Mouse (Mus musculus): ENCODE results near the gene Gpm6a. TPM values are rescaled to one million over a fixed set of nuclear protein-coding genes. Genes with fewer than 3 reads are reported as not detected.

Gene Gpm6a
- 739 and 853 TPM in 2 replicates for polyA plus RNA-seq (2015; fragmentation: Nextera tagmentation; extraction: Ambion mirVana)

DNA sequence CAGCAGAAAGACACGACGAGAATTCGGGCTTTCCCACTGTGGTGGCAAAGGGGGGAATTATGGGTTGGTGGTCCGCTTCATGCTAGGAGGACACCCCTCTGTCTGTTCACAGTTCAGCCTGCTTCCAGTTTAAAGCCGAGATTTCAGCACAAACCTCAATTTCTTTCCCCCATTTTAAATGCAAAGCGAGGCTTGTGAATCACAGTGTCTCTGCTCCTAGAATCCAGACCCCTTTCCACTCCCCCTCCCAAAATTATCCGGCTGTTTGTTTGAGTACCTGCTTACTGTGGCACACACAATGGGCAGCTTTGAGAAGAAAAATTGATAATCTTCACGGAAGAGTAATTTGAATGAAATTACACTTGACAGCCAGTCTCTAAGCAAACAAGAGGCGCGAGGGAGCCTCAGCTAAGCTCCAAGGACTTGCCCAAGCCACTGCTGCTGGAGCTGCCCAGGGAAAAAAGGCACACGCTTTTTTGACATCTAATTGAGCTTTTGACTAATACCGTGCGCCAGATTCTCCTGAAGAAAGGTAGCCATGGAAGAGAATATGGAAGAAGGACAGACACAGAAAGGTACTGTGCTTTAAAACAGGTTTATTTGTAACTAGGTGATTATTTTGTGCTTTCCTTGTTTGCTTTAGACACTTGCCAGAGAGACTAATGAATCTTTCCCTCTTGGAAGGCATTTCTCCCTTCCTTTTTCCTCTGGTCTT, at the start of gene Gpm6a:
Gene Gpm6a (plus strand): TSS at position 103 of the 715 bp plus-strand sequence.
- Histone ChIP-seq H3K4me2 (ENCODE audit: low read length) (peak within 1 kb of the TSS; percentile 55), H3K27me3 (replicated peaks; ENCODE audit: control insufficient read depth, insufficient read depth, low read length) (no peaks in the 10 kb centered on the region), H3K36me3 (ENCODE audit: control insufficient read depth, insufficient read depth) (no peaks in the 10 kb centered on the region), H3K9ac (replicated peaks; ENCODE audit: low read depth, low read length) (peak within 1 kb of the TSS; percentile 84), H3K27ac (ENCODE audit: low read length) (peak within 1 kb of the TSS; percentile 100), H3K4me1 (replicated peaks; ENCODE audit: control insufficient read depth, insufficient read depth, low read length) (peaks cover 5% of the 10 kb centered on the region; the same call in 1 of the 2 replicates), H3K9me3 (ENCODE audit: control insufficient read depth, low read length) (no peaks in the 10 kb centered on the region), H3K4me3 (replicated peaks; ENCODE audit: low read length) (peak within 1 kb of the TSS; percentile 74)
- ATAC-seq: peak; percentile 91
- WGBS: 3% methylated on average over 13 of the region's 13 CpGs

DNA sequence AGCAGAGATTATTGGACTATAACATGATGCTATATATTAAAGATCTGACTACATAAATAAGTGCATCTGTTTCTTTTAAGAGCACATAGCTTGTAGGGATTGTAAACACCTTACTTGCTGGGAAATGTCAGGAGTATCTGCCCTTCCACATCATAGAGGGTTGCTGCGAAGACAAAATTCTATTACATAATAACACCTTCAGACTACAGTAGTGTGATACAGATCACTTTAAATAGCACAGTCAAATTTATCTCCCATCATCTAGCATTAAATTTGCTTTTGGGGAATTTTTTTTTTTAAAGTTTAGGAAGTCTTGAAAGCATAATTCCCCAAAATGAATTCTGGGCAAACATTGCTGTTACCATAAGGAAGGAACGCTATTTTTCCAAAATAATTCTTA, 41.8 kb upstream of the Gpm6a start:
- 85% methylated on average over 2 of the region's 2 CpGs for WGBS
- Histone ChIP-seq H3K4me1 (replicated peaks; ENCODE audit: control insufficient read depth, insufficient read depth, low read length) (no peaks in the 10 kb centered on the region), H3K36me3 (ENCODE audit: control insufficient read depth, insufficient read depth) (no peaks in the 10 kb centered on the region), H3K27ac (ENCODE audit: low read length) (no peak overlapping the region), H3K4me2 (ENCODE audit: low read length) (no peak overlapping the region), H3K4me3 (replicated peaks; ENCODE audit: low read length) (no peak overlapping the region), H3K27me3 (replicated peaks; ENCODE audit: control insufficient read depth, insufficient read depth, low read length) (no peaks in the 10 kb centered on the region), H3K9ac (replicated peaks; ENCODE audit: low read depth, low read length) (no peak overlapping the region), H3K9me3 (ENCODE audit: control insufficient read depth, low read length) (no peaks in the 10 kb centered on the region)
- ATAC-seq: no peak

DNA sequence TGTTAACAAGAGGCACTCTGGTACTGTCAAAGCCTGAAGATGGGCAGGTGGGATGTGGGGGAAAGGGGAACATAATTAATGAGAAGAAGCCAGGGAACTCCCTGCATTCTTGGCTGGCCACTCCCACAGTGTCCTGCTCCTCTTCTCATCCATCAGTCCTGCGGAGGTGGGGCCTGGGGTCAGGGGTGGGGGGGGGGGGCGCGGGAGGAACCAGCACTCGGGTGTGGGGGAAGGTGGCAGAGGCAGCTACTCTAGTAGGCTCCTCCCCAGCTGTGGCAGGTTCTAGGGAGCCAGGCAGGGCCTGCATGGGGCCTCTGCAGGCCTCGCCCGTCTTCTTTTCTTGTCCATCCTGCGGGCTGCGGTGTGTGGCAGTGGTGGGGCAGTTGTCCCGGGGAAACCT, 36.9 kb upstream of the Gpm6a start:
- no peaks in the 10 kb centered on the region for H3K9me3 ChIP-seq (ENCODE audit: control insufficient read depth, low read length)
- H3K27ac ChIP-seq (ENCODE audit: low read length): no peak overlapping the region
- no peak overlapping the region for H3K4me2 ChIP-seq (ENCODE audit: low read length)
- peaks cover 4% of the 10 kb centered on the region; the same call in 1 of the 2 replicates for H3K4me1 ChIP-seq (replicated peaks; ENCODE audit: control insufficient read depth, insufficient read depth, low read length)
- H3K4me3 ChIP-seq (replicated peaks; ENCODE audit: low read length): no peak overlapping the region
- no peak overlapping the region for H3K9ac ChIP-seq (replicated peaks; ENCODE audit: low read depth, low read length)
- H3K27me3 ChIP-seq (replicated peaks; ENCODE audit: control insufficient read depth, insufficient read depth, low read length): no peaks in the 10 kb centered on the region
- H3K36me3 ChIP-seq (ENCODE audit: control insufficient read depth, insufficient read depth): no peaks in the 10 kb centered on the region
- 92% methylated on average over 5 of the region's 9 CpGs for WGBS
- no peak for ATAC-seq

DNA sequence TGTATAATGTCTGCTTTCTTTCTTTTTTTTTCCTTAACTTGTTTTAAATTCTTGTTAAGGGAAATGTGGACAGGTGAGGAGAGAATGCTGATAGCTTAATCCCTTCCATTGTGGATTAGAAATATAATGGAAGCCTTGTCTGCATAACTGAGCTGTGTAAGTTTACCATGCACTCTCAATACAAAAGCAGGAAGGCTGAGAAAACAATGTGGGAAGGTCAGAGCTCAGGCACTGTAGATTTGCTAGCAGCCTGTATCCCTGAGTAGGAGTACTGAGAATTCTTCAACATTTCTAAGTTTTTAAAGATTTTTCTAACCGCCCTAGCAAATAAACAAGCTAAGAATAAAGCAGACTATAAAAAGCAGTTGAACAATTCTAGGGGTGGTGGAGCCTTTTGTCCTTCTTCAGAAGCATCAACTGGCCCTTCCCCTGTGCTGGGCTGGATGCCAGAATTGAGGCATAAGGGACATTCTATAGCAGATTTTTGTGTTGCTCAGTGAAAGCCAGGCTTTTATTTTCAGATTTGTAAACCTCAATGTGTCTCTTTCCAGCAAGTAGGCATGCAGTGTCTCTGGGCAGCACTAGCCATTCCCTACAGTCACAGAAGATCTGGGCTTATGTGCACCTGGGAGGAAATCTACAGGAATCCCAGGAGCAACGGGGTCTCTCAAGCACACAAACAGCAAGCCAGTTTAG, 32.3 kb upstream of the Gpm6a start:
- 7% methylated on average over 2 of the region's 2 CpGs for WGBS
- Histone ChIP-seq H3K9ac (replicated peaks; ENCODE audit: low read depth, low read length) (no peak overlapping the region), H3K27ac (ENCODE audit: low read length) (peak overlapping the region; percentile 49), H3K4me2 (ENCODE audit: low read length) (no peak overlapping the region), H3K36me3 (ENCODE audit: control insufficient read depth, insufficient read depth) (no peaks in the 10 kb centered on the region), H3K9me3 (ENCODE audit: control insufficient read depth, low read length) (no peaks in the 10 kb centered on the region), H3K4me3 (replicated peaks; ENCODE audit: low read length) (no peak overlapping the region), H3K27me3 (replicated peaks; ENCODE audit: control insufficient read depth, insufficient read depth, low read length) (no peaks in the 10 kb centered on the region), H3K4me1 (replicated peaks; ENCODE audit: control insufficient read depth, insufficient read depth, low read length) (peaks cover 4% of the 10 kb centered on the region; the same call in 1 of the 2 replicates)
- ATAC-seq: peak; percentile 57

DNA sequence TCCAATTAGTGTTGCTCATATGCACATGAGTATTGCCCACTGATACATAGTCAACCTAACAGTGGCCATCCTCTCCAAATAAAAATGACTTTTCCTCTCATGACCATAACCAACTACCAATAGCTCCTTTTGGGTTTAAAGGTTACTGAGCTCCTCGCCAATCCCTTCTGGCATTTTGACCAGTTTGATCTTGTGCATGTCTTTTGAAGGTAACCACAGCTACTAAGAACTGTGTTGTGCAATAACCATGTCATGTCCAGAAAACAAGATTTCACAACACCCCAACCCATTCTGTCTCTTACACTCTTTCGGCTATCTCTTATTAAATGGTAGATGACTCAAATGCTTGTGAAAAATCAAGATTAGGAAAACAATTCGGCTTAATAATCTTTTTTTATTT, 29.7 kb upstream of the Gpm6a start:
- Histone ChIP-seq H3K27ac (ENCODE audit: low read length) (no peak overlapping the region), H3K36me3 (ENCODE audit: control insufficient read depth, insufficient read depth) (no peaks in the 10 kb centered on the region), H3K4me3 (replicated peaks; ENCODE audit: low read length) (no peak overlapping the region), H3K9ac (replicated peaks; ENCODE audit: low read depth, low read length) (no peak overlapping the region), H3K9me3 (ENCODE audit: control insufficient read depth, low read length) (no peaks in the 10 kb centered on the region), H3K4me2 (ENCODE audit: low read length) (no peak overlapping the region), H3K4me1 (replicated peaks; ENCODE audit: control insufficient read depth, insufficient read depth, low read length) (peaks cover 4% of the 10 kb centered on the region; the same call in 1 of the 2 replicates), H3K27me3 (replicated peaks; ENCODE audit: control insufficient read depth, insufficient read depth, low read length) (no peaks in the 10 kb centered on the region)
- no peak for ATAC-seq
- WGBS: 91% methylated on average over 3 of the region's 3 CpGs

DNA sequence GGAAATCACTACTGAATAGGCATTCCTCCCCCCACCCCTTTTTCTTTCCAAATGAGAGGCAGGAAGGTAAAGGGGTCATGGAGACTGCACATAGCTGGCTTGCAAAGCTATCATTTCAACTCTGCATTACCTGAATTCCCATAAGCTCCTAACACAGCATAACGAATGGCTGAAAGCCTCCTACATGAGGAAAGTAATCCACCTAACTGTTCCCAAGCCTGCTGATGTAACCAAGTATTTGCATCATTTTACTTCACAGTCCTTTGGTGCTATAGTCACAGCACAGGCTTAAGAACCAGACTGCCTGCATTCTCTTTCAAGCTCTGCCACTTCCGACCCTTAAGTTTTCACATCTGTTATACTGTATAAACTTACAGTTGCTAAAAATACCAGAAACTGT, 22.3 kb upstream of the Gpm6a start:
- Histone ChIP-seq H3K36me3 (ENCODE audit: control insufficient read depth, insufficient read depth) (no peaks in the 10 kb centered on the region), H3K27me3 (replicated peaks; ENCODE audit: control insufficient read depth, insufficient read depth, low read length) (no peaks in the 10 kb centered on the region), H3K4me2 (ENCODE audit: low read length) (no peak overlapping the region), H3K4me3 (replicated peaks; ENCODE audit: low read length) (no peak overlapping the region), H3K9ac (replicated peaks; ENCODE audit: low read depth, low read length) (no peak overlapping the region), H3K27ac (ENCODE audit: low read length) (no peak overlapping the region), H3K9me3 (ENCODE audit: control insufficient read depth, low read length) (no peaks in the 10 kb centered on the region), H3K4me1 (replicated peaks; ENCODE audit: control insufficient read depth, insufficient read depth, low read length) (no peaks in the 10 kb centered on the region)
- WGBS: 74% methylated on average over 2 of the region's 2 CpGs
- no peak for ATAC-seq

DNA sequence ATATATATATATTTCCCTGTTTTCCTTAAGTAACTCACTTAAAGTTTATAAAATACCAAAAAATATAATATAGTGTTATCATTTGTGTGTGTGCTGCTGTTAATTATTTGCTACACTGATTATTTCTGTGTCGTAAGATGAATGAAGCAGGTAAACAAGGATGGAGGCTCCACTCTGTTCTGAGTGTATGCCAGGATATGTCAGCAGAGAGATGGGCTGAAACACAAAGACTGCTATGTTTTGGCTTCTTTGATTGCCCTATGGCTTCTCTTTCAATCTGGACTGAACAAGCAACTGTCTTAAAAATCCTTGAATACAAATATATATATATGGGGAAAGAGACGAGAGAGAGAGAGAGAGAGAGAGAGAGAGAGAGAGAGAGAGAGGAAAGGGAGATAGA, 1.3 kb upstream of the Gpm6a start:
- Histone ChIP-seq H3K9ac (replicated peaks; ENCODE audit: low read depth, low read length) (peak overlapping the region; percentile 17; the same call in 1 of the 2 replicates), H3K27me3 (replicated peaks; ENCODE audit: control insufficient read depth, insufficient read depth, low read length) (no peaks in the 10 kb centered on the region), H3K4me3 (replicated peaks; ENCODE audit: low read length) (0 out of 2 replicates have a peak overlapping the region, but pooled peaks have one; percentile 9), H3K27ac (ENCODE audit: low read length) (peak overlapping the region; percentile 100), H3K9me3 (ENCODE audit: control insufficient read depth, low read length) (no peaks in the 10 kb centered on the region), H3K36me3 (ENCODE audit: control insufficient read depth, insufficient read depth) (no peaks in the 10 kb centered on the region), H3K4me2 (ENCODE audit: low read length) (peak overlapping the region; percentile 55), H3K4me1 (replicated peaks; ENCODE audit: control insufficient read depth, insufficient read depth, low read length) (peaks cover 3% of the 10 kb centered on the region; the same call in 1 of the 2 replicates)
- 22% methylated on average over 2 of the region's 2 CpGs for WGBS
- ATAC-seq: no peak

DNA sequence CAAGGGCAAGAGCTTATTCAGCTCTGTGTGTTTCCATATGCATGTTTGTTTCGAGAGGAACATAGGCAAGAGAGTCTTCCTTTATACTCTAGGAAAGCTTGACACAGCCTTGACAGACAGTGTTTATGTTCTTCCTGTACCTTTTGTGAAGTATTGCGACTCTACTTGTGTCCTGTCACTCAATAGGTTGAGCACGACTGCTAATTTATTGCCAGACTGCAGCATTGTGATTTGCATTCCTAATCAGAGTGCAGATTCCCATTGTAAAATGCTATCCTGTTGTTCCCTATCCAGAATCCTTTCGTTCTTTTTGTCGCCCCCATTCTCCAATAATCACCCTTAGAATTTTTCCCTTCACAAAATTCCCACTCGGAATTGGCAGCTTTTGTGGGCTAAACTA, 613 bp upstream of the Gpm6a start:
- Histone ChIP-seq H3K4me2 (ENCODE audit: low read length) (peak overlapping the region; percentile 55), H3K4me3 (replicated peaks; ENCODE audit: low read length) (peak overlapping the region; percentile 74), H3K27me3 (replicated peaks; ENCODE audit: control insufficient read depth, insufficient read depth, low read length) (no peaks in the 10 kb centered on the region), H3K4me1 (replicated peaks; ENCODE audit: control insufficient read depth, insufficient read depth, low read length) (peaks cover 3% of the 10 kb centered on the region; the same call in 1 of the 2 replicates), H3K27ac (ENCODE audit: low read length) (peak overlapping the region; percentile 100), H3K9ac (replicated peaks; ENCODE audit: low read depth, low read length) (peak overlapping the region; percentile 53), H3K36me3 (ENCODE audit: control insufficient read depth, insufficient read depth) (no peaks in the 10 kb centered on the region), H3K9me3 (ENCODE audit: control insufficient read depth, low read length) (no peaks in the 10 kb centered on the region)
- peak; percentile 54 for ATAC-seq
- WGBS: 3% methylated on average over 6 of the region's 6 CpGs

DNA sequence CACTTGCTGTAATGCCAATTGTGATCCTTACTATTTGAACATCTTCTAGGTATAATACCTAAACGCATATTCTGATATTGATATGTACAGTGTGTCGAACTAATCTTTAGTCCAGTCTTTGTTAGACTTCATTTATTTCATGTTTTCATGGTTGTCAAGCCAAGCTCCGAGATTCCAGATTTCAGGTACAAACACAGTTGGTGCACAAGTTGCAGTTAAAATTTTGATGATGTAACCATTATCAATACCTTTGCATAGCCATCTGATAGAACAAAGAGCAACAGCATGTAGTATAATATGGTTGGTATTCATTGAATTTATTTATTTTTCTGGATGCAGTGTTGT, 785 bp downstream of the Gpm6a start:
- 30% methylated on average over 3 of the region's 3 CpGs for WGBS
- Histone ChIP-seq H3K9me3 (ENCODE audit: control insufficient read depth, low read length) (no peaks in the 10 kb centered on the region), H3K4me2 (ENCODE audit: low read length) (peak overlapping the region; percentile 55), H3K27me3 (replicated peaks; ENCODE audit: control insufficient read depth, insufficient read depth, low read length) (no peaks in the 10 kb centered on the region), H3K4me1 (replicated peaks; ENCODE audit: control insufficient read depth, insufficient read depth, low read length) (peaks cover 8% of the 10 kb centered on the region), H3K36me3 (ENCODE audit: control insufficient read depth, insufficient read depth) (no peaks in the 10 kb centered on the region), H3K27ac (ENCODE audit: low read length) (peak overlapping the region; percentile 100), H3K9ac (replicated peaks; ENCODE audit: low read depth, low read length) (peak overlapping the region; percentile 84), H3K4me3 (replicated peaks; ENCODE audit: low read length) (peak overlapping the region; percentile 74)
- ATAC-seq: no peak

Measured in forebrain, embryonic 16.5 days (tissue).